In genomic region chr2:132235975-132236374, GRCm38 (mm10) we compare ENCODE assay signal across 11 mouse cellular contexts.
"Had no signal": no experiment of that assay in that cellular context is flagged by ENCODE, and none has a peak within 500 bp of the region (broad histone marks: within the 10 kb centered on the region; RNA-seq: fewer than 3 reads in every experiment).

No protein-coding gene starts in this region.

- DNase-seq: kidney, adult 2 months; kidney, postnatal 36 days; layer of hippocampus, adult 9-11 months; layer of hippocampus, postnatal 36 days; liver, embryonic 13.5 days; lung, adult 18-20 months; right cerebral cortex, adult 18-20 months; right cerebral cortex, postnatal 25 days; thymus, adult 2 months; thymus, postnatal 36 days had no signal

- ATAC-seq: midbrain, embryonic 13.5 days had no signal
